Mouse (Mus musculus): ENCODE results near the gene Gm44579.
A peak's percentile ranks its signal among the peaks of the same experiment; 100 is the strongest.

Gm44579 gene

DNA sequence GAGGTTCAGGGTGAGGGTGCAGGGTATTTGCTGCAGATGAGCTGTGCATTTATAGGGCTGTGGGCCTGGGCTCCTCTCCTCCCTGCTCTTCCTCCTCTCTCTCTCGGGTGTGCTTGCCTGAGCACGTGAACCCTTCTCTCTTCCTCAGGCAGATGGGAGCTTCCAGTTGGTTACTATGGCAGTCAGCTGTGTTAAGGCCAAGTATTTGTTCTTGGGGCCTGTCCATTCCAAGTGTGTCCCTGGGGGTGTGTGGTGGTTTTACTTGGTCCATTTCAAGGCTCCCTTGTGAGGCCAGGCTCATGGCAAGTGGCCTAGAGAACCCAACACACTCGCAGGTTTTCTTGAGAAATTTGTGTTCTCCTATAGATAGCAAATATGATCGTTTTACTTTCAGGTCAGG is at the start of gene Gm44579, which contains the start of gene Olfr287:
Gene Gm44579, minus strand, starts transcription at position 101 of the 400 bp plus-strand sequence.
Gene Olfr287, minus strand, starts transcription at position 180 of the 400 bp plus-strand sequence.
- DNase-seq = no peak

DNA sequence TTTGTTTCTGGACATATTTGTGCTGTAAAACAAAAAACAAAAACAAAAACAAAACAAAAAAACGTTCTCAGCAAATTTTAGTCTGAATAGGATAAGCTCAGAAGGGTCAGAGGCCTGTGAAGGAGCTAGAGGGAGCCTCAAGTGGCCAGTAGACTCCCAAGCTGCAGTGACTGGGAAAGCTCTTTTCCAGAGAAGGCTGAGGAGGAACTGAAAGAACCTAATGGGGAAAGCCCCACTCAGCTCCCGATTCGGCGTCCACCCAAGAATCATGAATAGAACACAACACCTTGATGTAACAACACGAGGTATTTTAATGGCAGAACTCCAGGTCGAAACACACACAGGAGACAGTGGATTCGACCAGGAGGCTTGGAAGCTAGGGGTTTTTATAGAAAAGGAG is 37.0 kb upstream of the Gm44579 start:
- no peak for DNase-seq

DNA sequence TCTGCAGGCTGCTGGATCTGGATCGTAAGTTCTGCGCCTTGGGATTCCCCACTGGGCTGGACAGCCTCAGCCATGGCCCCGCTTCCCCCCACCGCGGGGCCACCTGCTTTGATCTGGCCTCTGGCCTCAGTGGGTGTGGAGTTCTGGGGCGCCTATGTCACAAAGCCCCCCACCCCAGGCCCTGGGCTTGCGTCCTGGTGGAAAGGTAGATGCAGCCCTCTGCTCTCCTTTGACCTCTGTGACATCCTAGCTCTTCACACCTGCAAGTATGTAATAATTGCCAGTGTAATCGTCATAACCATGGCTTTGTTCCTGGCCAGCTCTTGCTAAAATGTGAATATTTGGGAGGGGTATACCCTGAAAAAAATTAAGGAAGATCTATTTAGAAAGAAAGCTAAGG is 36.4 kb upstream of the Gm44579 start, which contains the start of gene H1fnt:
Gene H1fnt, minus strand, starts transcription at position 101 of the 400 bp plus-strand sequence.
- DNase-seq = no peak

DNA sequence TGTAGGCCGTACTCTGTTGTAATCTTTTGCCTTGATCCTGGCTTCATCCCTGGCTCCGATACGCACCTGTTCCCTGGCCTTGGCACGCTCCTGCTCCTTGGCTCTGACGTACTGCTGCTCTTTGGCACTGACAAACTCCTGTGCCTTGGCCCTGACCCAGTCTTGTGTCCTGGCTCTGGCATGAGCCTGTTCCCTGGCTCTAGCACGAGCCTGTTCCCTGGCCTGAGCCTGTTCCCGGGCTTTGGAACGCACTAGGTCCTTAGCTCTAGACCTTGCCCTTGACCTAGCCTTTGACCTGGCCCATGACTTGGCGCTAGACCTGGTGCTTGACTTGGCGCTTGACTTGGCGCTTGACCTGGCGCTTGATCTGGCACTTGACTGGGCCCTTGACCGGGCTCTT is 35.5 kb upstream of the Gm44579 start:
- DNase-seq = peak; percentile 85 to 90

- no peak for DNase-seq
Observed at GRCm38 (mm10) chr15:98235442-98235841, 14.7 kb upstream of the Gm44579 start.

DNA sequence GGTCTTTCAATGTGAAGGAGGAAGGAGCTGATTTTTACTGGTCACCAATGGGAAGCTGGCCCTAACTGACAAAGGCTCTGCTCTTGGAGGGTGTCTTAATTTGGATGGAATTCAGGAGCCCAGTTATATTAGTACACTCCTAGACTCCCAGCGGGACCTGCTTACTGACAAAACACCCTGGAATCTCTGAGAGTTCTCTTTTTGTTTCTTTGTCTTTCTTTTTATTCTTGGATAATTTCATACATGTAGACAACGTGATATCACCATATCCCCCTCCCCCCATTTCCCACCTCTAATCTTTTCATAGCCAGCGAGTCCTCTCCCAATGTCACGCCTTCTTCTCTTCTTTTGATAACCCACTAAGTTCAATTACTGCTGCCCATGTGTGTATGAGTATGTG is 13.6 kb upstream of the Gm44579 start, which contains the start of gene Olfr286:
Gene Olfr286, minus strand, starts transcription at position 101 of the 400 bp plus-strand sequence.
- DNase-seq = no peak

GRCm38 (mm10) chr15:98226096-98226495 is 5.3 kb upstream of the Gm44579 start:
- DNase-seq = no peak

- no peak for DNase-seq
Observed at GRCm38 (mm10) chr15:98225610-98226009, 4.8 kb upstream of the Gm44579 start.

DNA sequence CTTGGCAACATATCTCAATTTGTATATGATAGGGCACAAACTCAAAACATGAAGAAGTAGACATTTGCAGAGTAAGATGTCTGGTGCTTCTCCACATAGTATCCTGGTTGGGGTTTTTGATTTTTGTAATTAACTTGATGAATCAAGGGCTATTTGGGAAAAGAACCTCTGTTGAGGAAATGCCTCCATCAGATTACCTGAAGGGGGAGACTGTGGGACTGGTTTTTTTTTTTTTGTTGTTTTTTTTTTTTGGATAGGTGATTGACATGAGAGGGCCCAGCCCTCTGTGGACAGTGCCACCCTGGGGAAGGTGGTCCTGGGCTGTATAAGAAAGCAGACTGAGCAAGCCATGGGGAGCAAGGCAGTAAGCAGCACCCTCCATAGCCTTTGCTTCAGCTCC is 1.6 kb upstream of the Gm44579 start:
- no peak for DNase-seq

DNA sequence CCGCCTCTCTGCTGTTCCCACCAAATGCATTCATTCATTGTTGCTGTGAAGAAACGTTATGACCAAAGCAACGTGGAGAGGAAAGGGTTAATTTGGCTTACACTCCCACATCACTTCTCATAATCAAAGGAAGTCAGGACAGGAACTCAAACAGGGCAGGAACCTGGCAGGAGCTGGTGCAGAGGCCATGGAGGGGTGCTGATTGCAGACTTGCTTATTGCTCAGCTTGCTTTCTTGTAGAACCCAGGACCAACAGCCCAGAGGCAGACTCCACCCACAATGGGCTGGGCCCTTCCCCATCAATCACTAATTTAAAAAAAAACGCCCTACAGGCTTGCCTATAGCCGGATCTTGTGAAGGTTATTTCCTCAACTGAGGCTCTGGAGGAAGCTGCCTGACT is 6.6 kb downstream of the Gm44579 start:
- DNase-seq = no peak

DNA sequence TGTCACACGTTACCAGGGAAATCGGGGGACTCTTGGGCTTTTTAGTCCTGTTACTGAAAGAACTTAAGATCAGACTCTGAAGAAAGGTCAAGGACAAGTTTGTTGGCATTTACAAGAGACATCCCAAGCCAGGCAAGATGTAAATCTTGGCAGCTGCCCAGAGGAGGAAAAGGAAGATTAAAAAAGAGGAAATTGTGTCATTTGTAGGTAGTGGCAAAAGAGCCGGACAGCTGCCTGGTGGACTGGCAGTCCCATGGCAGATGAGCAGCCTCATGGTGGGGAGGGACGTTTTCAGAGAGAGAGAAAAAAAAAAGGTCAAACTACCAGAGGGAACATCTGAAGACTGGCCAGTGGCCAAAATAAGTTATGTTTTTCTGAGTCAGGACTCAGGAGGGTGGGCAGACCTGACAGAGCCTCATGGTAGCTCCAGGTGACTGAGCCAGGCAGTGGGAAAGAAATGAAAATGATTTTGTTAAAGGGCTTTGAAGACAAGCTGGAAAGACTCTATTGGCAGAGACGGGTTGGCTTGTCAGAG is 7.4 kb downstream of the Gm44579 start:
- peak; percentile 4 to 15 for DNase-seq

- peak; percentile 57 to 77 for DNase-seq
Observed at GRCm38 (mm10) chr15:98209676-98210075, 11.1 kb downstream of the Gm44579 start.

DNA sequence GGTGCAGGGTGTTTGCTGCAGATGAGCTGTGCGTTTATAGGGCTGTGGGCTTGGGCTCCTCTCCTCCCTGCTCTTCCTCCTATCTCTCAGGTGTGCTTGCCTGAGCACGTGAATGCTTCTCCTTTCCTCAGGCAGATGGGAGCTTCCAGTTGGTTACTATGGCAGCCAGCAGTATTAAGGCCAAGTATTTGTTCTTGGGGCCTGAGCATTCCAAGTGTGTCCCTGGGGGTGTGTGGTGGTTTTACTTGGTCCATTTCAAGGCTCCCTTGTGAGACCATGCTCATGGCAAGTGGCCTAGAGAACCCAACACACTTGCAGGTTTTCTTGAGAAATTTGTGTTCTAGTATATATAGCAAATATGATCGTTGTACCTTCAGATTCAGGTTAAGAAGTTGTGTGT is 25.3 kb downstream of the Gm44579 start, which contains the start of gene Olfr288:
Gene Olfr288, minus strand, starts transcription at position 101 of the 400 bp plus-strand sequence.
- no peak for DNase-seq

GRCm38 (mm10) chr15:98184456-98184855 is 36.3 kb downstream of the Gm44579 start:
- no peak for DNase-seq

GRCm38 (mm10) chr15:98181856-98182570 is 38.8 kb downstream of the Gm44579 start:
- peak; percentile 32 to 40 for DNase-seq

GRCm38 (mm10) chr15:98181132-98181711 is 39.6 kb downstream of the Gm44579 start:
- DNase-seq = peak; percentile 92 to 94

DNA sequence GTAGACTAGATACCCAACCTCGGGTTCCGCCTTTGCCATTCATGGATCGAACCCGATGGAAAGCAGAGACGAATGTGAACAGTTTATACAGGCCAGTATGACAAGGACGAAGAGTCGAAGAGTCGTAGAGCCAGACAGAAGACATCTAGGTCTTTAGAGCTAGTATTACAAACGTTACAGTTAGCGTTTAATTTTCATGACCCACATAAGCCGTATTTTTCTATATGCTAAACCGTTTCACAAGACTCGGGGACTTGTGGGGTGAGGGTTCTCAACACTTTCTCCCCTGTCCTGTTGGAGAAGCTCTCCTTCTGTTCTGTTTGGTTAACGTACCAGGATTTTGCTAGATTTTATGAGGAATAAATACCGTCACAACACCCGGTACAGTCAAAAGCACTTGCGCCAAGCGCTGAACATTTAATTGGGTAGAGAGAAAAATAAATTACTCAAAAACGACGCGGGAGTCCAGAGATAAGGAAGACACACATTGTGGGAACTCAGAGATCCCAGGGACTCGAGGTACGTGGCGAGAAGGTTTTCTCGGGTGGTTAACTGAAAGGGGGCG is 40.1 kb downstream of the Gm44579 start:
- DNase-seq = no peak

DNA sequence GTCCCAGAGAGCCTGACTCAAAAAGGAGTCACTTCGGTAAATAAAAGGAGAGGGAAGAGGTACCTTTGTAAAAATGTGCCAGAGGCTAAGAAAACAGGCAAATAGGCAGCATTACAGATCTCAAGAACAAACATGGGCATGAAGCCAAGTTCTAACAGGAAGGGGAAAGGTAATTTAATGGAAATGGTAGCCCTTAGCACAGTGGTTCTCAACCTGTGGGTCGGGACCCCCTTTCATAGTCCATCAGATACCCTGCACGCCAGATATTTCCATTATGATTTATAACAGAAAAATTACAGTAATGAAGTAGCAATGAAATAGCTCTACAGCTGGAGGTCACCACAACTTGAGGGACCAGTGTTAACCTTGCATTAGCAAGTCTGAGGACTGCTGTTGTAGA is 43.5 kb downstream of the Gm44579 start:
- no peak for DNase-seq

DNA sequence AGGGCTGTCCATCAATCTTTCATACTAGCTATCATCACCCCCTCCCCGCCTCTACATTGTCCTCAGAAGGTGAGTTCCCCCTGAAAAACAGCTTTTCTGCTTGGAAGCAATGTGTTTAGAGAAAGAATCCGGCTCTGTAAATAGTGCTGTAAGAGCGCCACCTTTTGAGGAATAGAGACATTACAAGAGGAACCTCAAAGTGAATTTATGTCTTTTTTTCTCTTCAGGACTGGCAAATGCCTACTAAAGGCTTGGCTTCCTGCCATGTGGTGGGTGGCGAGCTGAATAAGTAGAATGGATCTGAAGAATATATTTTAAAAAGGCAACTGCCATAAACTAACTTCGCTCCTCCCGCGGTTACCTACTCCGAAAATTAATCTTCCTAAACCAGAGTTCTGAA is 47.0 kb downstream of the Gm44579 start:
- DNase-seq = peak; percentile 15 to 37

- no peak for DNase-seq
Observed at GRCm38 (mm10) chr15:98172113-98172512, 48.7 kb downstream of the Gm44579 start.

DNA sequence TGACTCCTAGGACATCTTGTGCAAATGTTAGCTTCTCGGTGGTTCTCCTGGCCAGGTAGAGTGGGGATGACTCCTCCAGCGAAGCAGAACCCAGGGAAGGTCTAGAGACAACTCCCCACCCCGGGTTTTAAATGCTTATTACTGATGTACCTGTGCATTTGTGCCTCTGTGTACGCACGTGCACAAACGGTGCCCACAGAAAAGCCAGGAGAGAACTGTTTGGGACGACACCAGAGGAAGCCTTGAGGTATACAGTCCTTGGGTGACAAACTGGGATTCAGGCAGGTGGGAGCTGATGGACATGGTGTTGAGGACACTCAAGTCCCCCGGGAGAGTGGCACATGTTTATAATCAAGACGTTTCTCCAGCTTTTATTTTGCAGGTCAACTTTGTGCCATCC is 49.9 kb downstream of the Gm44579 start:
- DNase-seq = no peak

DNA sequence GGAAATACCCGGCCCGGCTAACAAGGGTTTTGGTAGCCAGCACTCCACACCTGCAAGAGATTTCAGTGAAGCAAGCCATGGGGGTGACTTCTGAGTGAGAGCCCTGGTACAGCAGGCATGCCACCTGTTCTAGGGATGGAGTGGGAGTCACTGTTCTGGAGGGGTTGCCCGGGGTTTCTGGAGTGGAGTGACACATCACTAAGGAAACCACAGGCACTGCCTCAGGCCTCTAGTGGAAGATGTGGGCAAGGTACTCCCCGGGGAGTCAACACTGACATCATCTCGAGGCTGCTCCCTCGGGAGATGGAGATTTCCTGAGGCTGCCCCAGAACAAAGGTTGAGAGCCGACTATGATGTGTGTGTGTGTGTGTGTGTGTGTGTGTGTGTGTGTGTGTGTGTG is 50.4 kb downstream of the Gm44579 start:
- DNase-seq = no peak

- no peak for DNase-seq
Observed at GRCm38 (mm10) chr15:98168622-98169004, 52.2 kb downstream of the Gm44579 start.

All from kidney, adult 8-10 months (tissue).